Mouse (Mus musculus): ENCODE data around the gene Tbl1x.

DNA sequence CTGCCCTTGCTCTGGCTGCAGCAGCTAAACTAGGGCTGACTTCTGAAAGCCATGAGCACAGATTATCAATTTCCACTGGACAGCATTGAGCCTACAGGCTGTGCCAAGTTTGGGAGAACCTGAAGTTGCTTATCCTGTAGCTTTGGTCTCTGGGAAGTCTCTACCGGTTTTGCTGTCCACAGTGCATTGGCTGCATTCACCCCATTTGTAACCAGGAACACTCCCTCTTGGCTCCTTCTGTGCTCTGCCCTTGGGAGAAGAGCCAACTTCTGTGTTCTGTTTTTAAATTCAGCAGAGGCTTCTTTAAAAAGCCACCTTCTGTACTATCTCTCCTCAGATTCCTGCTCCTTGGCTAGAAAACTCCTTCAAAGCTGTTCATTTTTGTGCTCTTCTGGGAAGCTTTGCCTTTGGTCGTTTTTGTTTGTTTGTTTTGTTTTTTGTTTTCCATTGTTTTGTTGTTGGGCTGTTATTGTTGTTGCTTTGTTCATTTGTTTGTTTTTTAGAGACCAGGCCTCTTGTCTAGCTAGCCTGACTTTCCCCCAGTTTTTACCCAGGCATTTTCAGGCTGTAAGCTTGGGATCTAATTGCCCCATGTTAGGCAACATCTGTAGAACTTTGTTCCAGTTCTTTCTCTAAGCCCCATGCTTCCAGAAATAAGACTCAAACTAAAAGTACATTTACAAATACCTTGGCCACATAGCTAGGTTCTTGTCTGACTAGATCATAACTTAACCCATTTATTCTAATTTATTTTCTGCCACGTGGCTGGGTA lies 159.2 kb downstream of the Tbl1x start:
- TF ChIP-seq USF2 (conservative IDR thresholded peaks at IDR 0.05; ENCODE audit: low read depth, low read length) (no peak), CTCF (conservative IDR thresholded peaks at IDR 0.05 in 1 of 2, IDR thresholded peaks at IDR 0.05 in 1 of 2; ENCODE audit: low read depth in 2 of 2, low read length in 2 of 2) (no peak), IRF4 (IDR thresholded peaks at IDR 0.05; ENCODE audit: low read depth, low read length) (no peak), TCF12 (IDR thresholded peaks at IDR 0.05; ENCODE audit: low read depth, low read length) (no peak), MXI1 (IDR thresholded peaks at IDR 0.05; ENCODE audit: low read depth, low read length) (no peak), SIN3A (IDR thresholded peaks at IDR 0.05; ENCODE audit: low read length) (no peak)
